9 mouse cellular contexts compared by ENCODE assay signal in the genomic region with DNA sequence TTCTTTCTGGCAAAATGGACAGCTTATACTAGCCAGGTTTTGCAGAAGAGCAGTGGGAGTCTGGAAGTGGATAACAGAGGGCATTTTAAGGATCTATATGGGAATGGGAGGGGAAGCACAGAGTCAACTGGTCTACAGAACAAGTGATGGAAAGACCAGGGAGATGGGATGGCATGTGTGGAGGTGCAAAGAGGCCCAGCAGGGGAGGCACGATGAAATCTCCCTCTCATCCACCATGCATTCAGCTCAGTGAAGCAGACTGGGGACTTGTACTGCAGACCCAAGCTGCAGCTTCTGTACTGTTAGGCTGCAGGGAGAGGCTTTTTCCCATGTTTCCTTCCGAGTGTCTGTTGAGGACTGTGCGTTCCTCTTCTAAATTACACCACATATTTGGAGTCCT. TPM values are rescaled to one million over a fixed set of nuclear protein-coding genes. Genes with fewer than 3 reads are reported as not detected.
DNase-seq lines count a peak whose midpoint lies in the region; ATAC-seq lines count a peak whose summit lies in the region.
"Had no signal": no experiment of that assay in that cellular context is flagged by ENCODE, and none has a peak within 500 bp of the region (broad histone marks: within the 10 kb centered on the region; RNA-seq: fewer than 3 reads in every experiment).

No protein-coding gene starts in this region.

- H3K9ac ChIP-seq in neural tube, embryonic 11.5 days (ENCODE audit: low read length): peak overlapping the region; percentile 80
- H3K9ac ChIP-seq in hindbrain, embryonic 16.5 days (ENCODE audit: low read depth, low read length): peak overlapping the region; percentile 76
- peak overlapping the region; percentile 72 for H3K9ac ChIP-seq in neural tube, embryonic 14.5 days (replicated peaks; ENCODE audit: low read depth, low read length)
- no peak overlapping the region for H3K9ac ChIP-seq in liver, embryonic 12.5 days

- peak overlapping the region; percentile 58 for H3K4me2 ChIP-seq in neural tube, embryonic 11.5 days (ENCODE audit: low read depth)
- H3K4me2 ChIP-seq in hindbrain, embryonic 16.5 days (ENCODE audit: low read length): peak overlapping the region; percentile 81
- peak overlapping the region; percentile 69 for H3K4me2 ChIP-seq in neural tube, embryonic 14.5 days (ENCODE audit: low read depth, low read length)
- H3K4me2 ChIP-seq in liver, embryonic 12.5 days: no peak overlapping the region

- H3K27ac ChIP-seq in neural tube, embryonic 11.5 days (ENCODE audit: low read depth, low read length): peak overlapping the region; percentile 88
- H3K27ac ChIP-seq in hindbrain, embryonic 16.5 days (ENCODE audit: low read depth, low read length): peak overlapping the region; percentile 89
- H3K27ac ChIP-seq in neural tube, embryonic 14.5 days (ENCODE audit: low read depth, low read length): peak overlapping the region; percentile 96
- no peak overlapping the region for H3K27ac ChIP-seq in liver, embryonic 12.5 days

- H3K36me3 ChIP-seq in neural tube, embryonic 11.5 days (ENCODE audit: control insufficient read depth, insufficient read depth, low read length): no peaks in the 10 kb centered on the region
- no peaks in the 10 kb centered on the region for H3K36me3 ChIP-seq in hindbrain, embryonic 16.5 days (ENCODE audit: control insufficient read depth, insufficient read depth, low read length)
- no peaks in the 10 kb centered on the region for H3K36me3 ChIP-seq in neural tube, embryonic 14.5 days (ENCODE audit: control insufficient read depth, insufficient read depth, low read length)
- no peaks in the 10 kb centered on the region for H3K36me3 ChIP-seq in liver, embryonic 12.5 days

- peak overlapping the region; percentile 63 for H3K4me3 ChIP-seq in neural tube, embryonic 11.5 days (ENCODE audit: low read depth, low read length)
- peak overlapping the region; percentile 55 for H3K4me3 ChIP-seq in hindbrain, embryonic 16.5 days (ENCODE audit: low read length)
- peak overlapping the region; percentile 63 for H3K4me3 ChIP-seq in neural tube, embryonic 14.5 days (ENCODE audit: low read depth, low read length)
- no peak overlapping the region for H3K4me3 ChIP-seq in liver, embryonic 12.5 days

- peaks cover 3% of the 10 kb centered on the region; the same call in 1 of the 2 replicates for H3K4me1 ChIP-seq in neural tube, embryonic 11.5 days (ENCODE audit: control insufficient read depth, insufficient read depth, low read length)
- peaks cover 21% of the 10 kb centered on the region for H3K4me1 ChIP-seq in hindbrain, embryonic 16.5 days (ENCODE audit: control insufficient read depth, insufficient read depth, low read depth, low read length)
- peaks cover 18% of the 10 kb centered on the region; the same call in 1 of the 2 replicates for H3K4me1 ChIP-seq in neural tube, embryonic 14.5 days (ENCODE audit: control insufficient read depth, insufficient read depth, low read length)
- peaks cover 9% of the 10 kb centered on the region for H3K4me1 ChIP-seq in liver, embryonic 12.5 days

- peak; percentile 13 for DNase-seq in embryo, embryonic 10 days (ENCODE audit: low spot score)
- DNase-seq in embryo, embryonic 9.5 days (ENCODE audit: extremely low spot score): no peak
- no peak for DNase-seq in neural tube, embryonic 11.5 days (ENCODE audit: low spot score)
- DNase-seq in neural tube, embryonic 10.5 days (ENCODE audit: extremely low spot score, low spot score): no peak
- no peak for DNase-seq in thymus, postnatal 10 days (ENCODE audit: low spot score in 2 of 2)
- DNase-seq: lung, postnatal 36 days had no signal

- H3K9me3 ChIP-seq in neural tube, embryonic 11.5 days (ENCODE audit: control insufficient read depth, low read length): no peaks in the 10 kb centered on the region
- H3K9me3 ChIP-seq in hindbrain, embryonic 16.5 days (ENCODE audit: control insufficient read depth, low read length): no peaks in the 10 kb centered on the region
- H3K9me3 ChIP-seq in neural tube, embryonic 14.5 days (ENCODE audit: control insufficient read depth, low read length): no peaks in the 10 kb centered on the region
- H3K9me3 ChIP-seq in liver, embryonic 12.5 days (replicated peaks): no peaks in the 10 kb centered on the region

- no peaks in the 10 kb centered on the region for H3K27me3 ChIP-seq in neural tube, embryonic 11.5 days (ENCODE audit: control insufficient read depth, insufficient read depth, low read length)
- no peaks in the 10 kb centered on the region for H3K27me3 ChIP-seq in hindbrain, embryonic 16.5 days (replicated peaks; ENCODE audit: control insufficient read depth, insufficient read depth, low read length)
- peaks cover 3% of the 10 kb centered on the region; the same call in 1 of the 2 replicates for H3K27me3 ChIP-seq in neural tube, embryonic 14.5 days (ENCODE audit: control insufficient read depth, insufficient read depth, low read length)
- peaks cover 37% of the 10 kb centered on the region for H3K27me3 ChIP-seq in liver, embryonic 12.5 days (replicated peaks)

- peak; percentile 21 for ATAC-seq in neural tube, embryonic 11.5 days (ENCODE audit: insufficient read depth, low FRiP score, low TSS enrichment)
- peak; percentile 13 for ATAC-seq in hindbrain, embryonic 16.5 days
- ATAC-seq in neural tube, embryonic 14.5 days (ENCODE audit: low read depth): peak; percentile 9; the same call in 1 of the 2 replicates
- ATAC-seq in liver, embryonic 12.5 days: no peak

- WGBS in neural tube, embryonic 11.5 days: 30% methylated on average over 3 of the region's 3 CpGs
- WGBS in hindbrain, embryonic 16.5 days: 9% methylated on average over 3 of the region's 3 CpGs
- WGBS in neural tube, embryonic 14.5 days: 19% methylated on average over 3 of the region's 3 CpGs
- 31% methylated on average over 3 of the region's 3 CpGs for WGBS in liver, embryonic 12.5 days (ENCODE audit: insufficient replicate concordance)

RNA-seq across cellular contexts. Expression of gene Fez1, which starts 12.2 kb away (rescaled TPM):
- polyA plus RNA-seq in neural tube, embryonic 11.5 days (2014; fragmentation: Nextera tagmentation; extraction: Ambion mirVana): 290 and 300 TPM in 2 replicates
- polyA plus RNA-seq in hindbrain, embryonic 16.5 days (2015; fragmentation: Nextera tagmentation; extraction: Ambion mirVana): 552 and 573 TPM in 2 replicates
- 664 and 692 TPM in 2 replicates for polyA plus RNA-seq in neural tube, embryonic 14.5 days (2014; fragmentation: Nextera tagmentation; extraction: Ambion mirVana)
- polyA plus RNA-seq in liver, embryonic 12.5 days (2016; fragmentation: Nextera tagmentation; extraction: Ambion mirVana): 0.82 and 0.99 TPM in 2 replicates

RNA-seq across cellular contexts. Expression of gene Ei24, which starts 36.7 kb away (rescaled TPM):
- polyA plus RNA-seq in neural tube, embryonic 11.5 days (2014; fragmentation: Nextera tagmentation; extraction: Ambion mirVana): 64.2 and 68.5 TPM in 2 replicates
- 125 and 128 TPM in 2 replicates for polyA plus RNA-seq in hindbrain, embryonic 16.5 days (2015; fragmentation: Nextera tagmentation; extraction: Ambion mirVana)
- polyA plus RNA-seq in neural tube, embryonic 14.5 days (2014; fragmentation: Nextera tagmentation; extraction: Ambion mirVana): 50.2 and 72.6 TPM in 2 replicates
- 41.9 and 42.7 TPM in 2 replicates for polyA plus RNA-seq in liver, embryonic 12.5 days (2016; fragmentation: Nextera tagmentation; extraction: Ambion mirVana)

Comparison
In these comparisons a context has a peak if more than half of its experiments do, and no peak if none do; other contexts are left out.
1. RNA of gene Fez1, which starts 12.2 kb away (polyA plus RNA-seq): 664 to 692 TPM in neural tube, embryonic 14.5 days, 552 to 573 TPM in hindbrain, embryonic 16.5 days and 290 to 300 TPM in neural tube, embryonic 11.5 days; 0.82 to 0.99 TPM in liver, embryonic 12.5 days; every median in the first group is over 100 times any median in the second.